Mouse (Mus musculus) neural tube, embryonic 12.5 days (tissue): ENCODE measurements around the gene 1520401A03Rik. TPM values are rescaled to one million over a fixed set of nuclear protein-coding genes. Genes with fewer than 3 reads are reported as not detected.
A peak's percentile ranks its signal among the peaks of the same experiment; 100 is the strongest.

Experiments used
- ATAC-seq: fragments of 200-750 bp; cut with Nextera tagmentation; 2 replicates; pipeline ENCODE4 v1.8.0; 2017; ENCODE audit warnings: low read depth, mild to moderate bottlenecking, moderate TSS enrichment, moderate library complexity; ENCODE audit not compliant: low FRiP score
- H3K27ac ChIP-seq: fragments of 300-500 bp; sonication (generic); 2 replicates; pipeline ENCODE4 v1.5.1; 2016
- H3K27me3 ChIP-seq: fragments of 300-500 bp; sonication (generic); replicated peaks from 2 replicates; pipeline ENCODE4 v1.6.1; 2016; ENCODE audit warnings: mild to moderate bottlenecking
- H3K36me3 ChIP-seq: fragments of 300-500 bp; sonication (generic); 2 replicates; pipeline ENCODE4 v1.6.1; 2016; ENCODE audit warnings: mild to moderate bottlenecking
- H3K4me1 ChIP-seq: fragments of 300-500 bp; sonication (generic); 2 replicates; pipeline ENCODE4 v1.6.1; 2016
- H3K4me2 ChIP-seq: fragments of 300-500 bp; sonication (generic); replicated peaks from 2 replicates; pipeline ENCODE4 v1.6.1; 2016; ENCODE audit warnings: mild to moderate bottlenecking
- H3K4me3 ChIP-seq: fragments of 300-500 bp; sonication (generic); 2 replicates; pipeline ENCODE4 v1.5.1; 2016
- H3K9ac ChIP-seq: fragments of 300-500 bp; sonication (generic); 2 replicates; pipeline ENCODE4 v1.6.1; 2016; ENCODE audit warnings: mild to moderate bottlenecking
- H3K9me3 ChIP-seq: fragments of 300-500 bp; sonication (generic); 2 replicates; pipeline ENCODE4 v1.6.1; 2016; ENCODE audit warnings: mild to moderate bottlenecking
- WGBS: fragments of 180-500 bp; shearing (Covaris S2); methylation state at CpG from one replicate; pipeline ENCODE4 v1.1.7; 2016; 5-methylcytosine and 5-hydroxymethylcytosine counted together
- polyA plus RNA-seq: library from polyadenylated mRNA; unstranded; fragments of >200 nt; fragmentation: Nextera tagmentation; extraction: Ambion mirVana; gene quantifications from 2 replicates; pipeline ENCODE4 v1.2.1, GENCODE M21; 2016

Gene 1520401A03Rik
- polyA plus RNA-seq, 1 experiment from 2014 or later: 0.79 TPM

- H3K9ac ChIP-seq: no peak within 1 kb of the TSS
- H3K27ac ChIP-seq: no peak within 1 kb of the TSS
- H3K36me3 ChIP-seq: no peaks in the 10 kb centered on the region
- peaks cover 18% of the 10 kb centered on the region for H3K4me1 ChIP-seq
- peaks cover 53% of the 10 kb centered on the region for H3K27me3 ChIP-seq
- 8% methylated on average over 15 of the region's 15 CpGs for WGBS
- ATAC-seq: 0 out of 2 replicates have a peak, but pooled peaks have one; percentile 13
- no peaks in the 10 kb centered on the region for H3K9me3 ChIP-seq
- H3K4me3 ChIP-seq: no peak within 1 kb of the TSS
- H3K4me2 ChIP-seq: peak within 1 kb of the TSS; percentile 22
Measured at GRCm38 (mm10) chr17:23683856-23684672, 38.5 kb downstream of the 1520401A03Rik start, which contains the start of gene Cldn9. TSS of gene Cldn9 (minus strand) at chr17:23684026.

- Histone ChIP-seq H3K36me3 (no peaks in the 10 kb centered on the region), H3K9me3 (no peaks in the 10 kb centered on the region), H3K27ac (no peak overlapping the region), H3K27me3 (peaks cover 61% of the 10 kb centered on the region), H3K4me3 (no peak overlapping the region), H3K4me2 (peak overlapping the region; percentile 22), H3K4me1 (peaks cover 19% of the 10 kb centered on the region), H3K9ac (no peak overlapping the region)
- WGBS: 16% methylated on average over 15 of the region's 15 CpGs
- ATAC-seq: 0 out of 2 replicates have a peak, but pooled peaks have one; percentile 15
Measured at GRCm38 (mm10) chr17:23683226-23683625, 39.4 kb downstream of the 1520401A03Rik start.

- 70% methylated on average over 3 of the region's 3 CpGs for WGBS
- Histone ChIP-seq H3K9me3 (no peaks in the 10 kb centered on the region), H3K4me1 (peaks cover 19% of the 10 kb centered on the region), H3K36me3 (no peaks in the 10 kb centered on the region), H3K4me3 (no peak overlapping the region), H3K4me2 (no peak overlapping the region), H3K9ac (no peak overlapping the region), H3K27me3 (peaks cover 68% of the 10 kb centered on the region), H3K27ac (no peak overlapping the region)
- no peak for ATAC-seq
Measured at GRCm38 (mm10) chr17:23682530-23682929, 40.1 kb downstream of the 1520401A03Rik start.

- Histone ChIP-seq H3K4me2 (no peak overlapping the region), H3K9me3 (no peaks in the 10 kb centered on the region), H3K36me3 (no peaks in the 10 kb centered on the region), H3K27me3 (peaks cover 69% of the 10 kb centered on the region), H3K4me3 (no peak overlapping the region), H3K4me1 (peaks cover 19% of the 10 kb centered on the region), H3K9ac (no peak overlapping the region), H3K27ac (no peak overlapping the region)
- no peak for ATAC-seq
- WGBS: 69% methylated on average over 4 of the region's 4 CpGs
Measured at GRCm38 (mm10) chr17:23682092-23682491, 40.5 kb downstream of the 1520401A03Rik start.

GRCm38 (mm10) chr17:23681086-23681485, 41.5 kb downstream of the 1520401A03Rik start:
- no peak for ATAC-seq
- H3K27me3 ChIP-seq: peaks cover 74% of the 10 kb centered on the region
- H3K36me3 ChIP-seq: no peaks in the 10 kb centered on the region
- WGBS: 75% methylated on average over 10 of the region's 10 CpGs
- H3K4me2 ChIP-seq: no peak overlapping the region
- no peaks in the 10 kb centered on the region for H3K9me3 ChIP-seq
- peaks cover 28% of the 10 kb centered on the region for H3K4me1 ChIP-seq
- H3K9ac ChIP-seq: no peak overlapping the region
- no peak overlapping the region for H3K27ac ChIP-seq
- H3K4me3 ChIP-seq: no peak overlapping the region

GRCm38 (mm10) chr17:23680336-23680735, 42.2 kb downstream of the 1520401A03Rik start:
- 76% methylated on average over 9 of the region's 9 CpGs for WGBS
- peaks cover 82% of the 10 kb centered on the region for H3K27me3 ChIP-seq
- H3K36me3 ChIP-seq: no peaks in the 10 kb centered on the region
- no peak overlapping the region for H3K27ac ChIP-seq
- peaks cover 34% of the 10 kb centered on the region for H3K4me1 ChIP-seq
- no peak overlapping the region for H3K4me3 ChIP-seq
- ATAC-seq: no peak
- H3K9ac ChIP-seq: no peak overlapping the region
- H3K9me3 ChIP-seq: no peaks in the 10 kb centered on the region
- H3K4me2 ChIP-seq: no peak overlapping the region

GRCm38 (mm10) chr17:23679127-23679835, 43.3 kb downstream of the 1520401A03Rik start, which contains the start of gene Cldn6:
TSS of gene Cldn6 (plus strand) at chr17:23679249.
- Histone ChIP-seq H3K4me1 (peaks cover 40% of the 10 kb centered on the region), H3K9ac (no peak within 1 kb of the TSS), H3K9me3 (no peaks in the 10 kb centered on the region), H3K36me3 (no peaks in the 10 kb centered on the region), H3K4me2 (peak within 1 kb of the TSS; percentile 27), H3K4me3 (no peak within 1 kb of the TSS), H3K27ac (no peak within 1 kb of the TSS), H3K27me3 (peaks cover 90% of the 10 kb centered on the region)
- 3% methylated on average over 38 of the region's 38 CpGs for WGBS
- no peak for ATAC-seq

GRCm38 (mm10) chr17:23677236-23677679, 45.3 kb downstream of the 1520401A03Rik start, which contains the start of gene Tnfrsf12a:
TSS of gene Tnfrsf12a (minus strand) at chr17:23677468.
- peaks cover 70% of the 10 kb centered on the region for H3K27me3 ChIP-seq
- WGBS: under 1% methylated on average over 34 of the region's 34 CpGs
- peak within 1 kb of the TSS; percentile 95 for H3K4me2 ChIP-seq
- no peaks in the 10 kb centered on the region for H3K36me3 ChIP-seq
- H3K27ac ChIP-seq: no peak within 1 kb of the TSS
- ATAC-seq: no peak
- H3K4me3 ChIP-seq: peak within 1 kb of the TSS; percentile 40
- peak within 1 kb of the TSS; percentile 52 for H3K9ac ChIP-seq
- H3K4me1 ChIP-seq: peaks cover 37% of the 10 kb centered on the region
- H3K9me3 ChIP-seq: no peaks in the 10 kb centered on the region

GRCm38 (mm10) chr17:23676473-23677031, 46.0 kb downstream of the 1520401A03Rik start:
- Histone ChIP-seq H3K27ac (no peak overlapping the region), H3K4me1 (peaks cover 37% of the 10 kb centered on the region)
- ATAC-seq: no peak

GRCm38 (mm10) chr17:23675564-23676281, 46.9 kb downstream of the 1520401A03Rik start:
- WGBS: 10% methylated on average over 15 of the region's 15 CpGs
- H3K4me3 ChIP-seq: peak overlapping the region; percentile 40; the same call in 1 of the 2 replicates

More at GRCm38 (mm10) chr17:23676473-23677031, 46.0 kb downstream of the 1520401A03Rik start:
- under 1% methylated on average over 37 of the region's 37 CpGs for WGBS
- peak overlapping the region; percentile 40 for H3K4me3 ChIP-seq
- peak overlapping the region; percentile 95 for H3K4me2 ChIP-seq
- no peaks in the 10 kb centered on the region for H3K36me3 ChIP-seq
- H3K9ac ChIP-seq: peak overlapping the region; percentile 52
- peaks cover 64% of the 10 kb centered on the region for H3K27me3 ChIP-seq
- no peaks in the 10 kb centered on the region for H3K9me3 ChIP-seq

GRCm38 (mm10) chr17:23675127-23675526, 47.5 kb downstream of the 1520401A03Rik start:
- peaks cover 49% of the 10 kb centered on the region for H3K27me3 ChIP-seq
- peaks cover 5% of the 10 kb centered on the region for H3K36me3 ChIP-seq
- H3K9ac ChIP-seq: no peak overlapping the region
- H3K4me1 ChIP-seq: peaks cover 37% of the 10 kb centered on the region
- no peak for ATAC-seq
- H3K4me3 ChIP-seq: no peak overlapping the region
- peak overlapping the region; percentile 95; the same call in 1 of the 2 replicates for H3K4me2 ChIP-seq
- 57% methylated on average over 5 of the region's 5 CpGs for WGBS
- no peak overlapping the region for H3K27ac ChIP-seq
- H3K9me3 ChIP-seq: no peaks in the 10 kb centered on the region

More at GRCm38 (mm10) chr17:23675564-23676281, 46.9 kb downstream of the 1520401A03Rik start:
- H3K36me3 ChIP-seq: no peaks in the 10 kb centered on the region; the same call in 1 of the 2 replicates
- H3K27ac ChIP-seq: no peak overlapping the region
- peak overlapping the region; percentile 95 for H3K4me2 ChIP-seq
- H3K4me1 ChIP-seq: peaks cover 37% of the 10 kb centered on the region
- peaks cover 55% of the 10 kb centered on the region for H3K27me3 ChIP-seq
- no peak for ATAC-seq
- no peaks in the 10 kb centered on the region for H3K9me3 ChIP-seq
- 0 out of 2 replicates have a peak overlapping the region, but pooled peaks have one; percentile 52 for H3K9ac ChIP-seq
